Mouse (Mus musculus): ENCODE data around the gene S100a6.

DNA sequence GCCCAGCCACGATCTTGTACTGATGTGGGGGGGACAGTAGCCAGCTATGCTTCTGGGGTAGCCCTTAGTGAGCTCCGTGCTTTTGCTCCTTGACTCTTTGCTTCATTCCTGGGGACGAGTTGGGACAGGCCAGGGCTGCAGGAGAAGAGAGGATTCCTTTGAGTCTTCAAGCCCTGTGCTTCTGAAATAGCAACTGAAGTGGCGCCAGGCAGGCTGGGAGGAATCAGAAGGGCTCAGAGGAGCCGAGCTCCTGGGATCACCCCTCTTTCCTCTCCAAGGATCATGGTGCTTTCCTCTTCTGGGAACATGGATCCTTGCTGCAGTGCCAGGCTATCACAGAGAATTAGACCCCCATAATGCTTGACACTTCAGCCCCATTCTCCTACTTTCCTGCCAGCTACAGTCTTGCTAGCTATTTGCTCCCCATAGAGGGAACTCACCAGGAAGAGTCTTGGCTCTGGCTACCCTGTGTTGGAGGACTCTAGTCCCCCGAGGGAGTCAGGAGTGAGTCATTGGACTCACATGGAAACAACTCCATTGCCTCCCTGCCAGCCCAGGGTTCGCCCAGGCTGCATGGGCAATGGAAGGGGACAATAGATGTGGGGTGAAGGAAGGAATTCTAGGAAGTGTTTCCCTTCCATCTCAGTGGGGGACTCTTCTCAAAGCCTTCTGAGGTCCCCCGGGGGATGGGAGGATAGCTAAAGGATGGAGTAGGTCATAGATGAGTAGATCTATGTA, 12.1 kb upstream of the S100a6 start:
- TF ChIP-seq NANOG (IDR thresholded peaks at IDR 0.05; ENCODE audit: borderline replicate concordance, low read length): no peak
- no peak for TF ChIP-seq CTCF (conservative IDR thresholded peaks at IDR 0.05; ENCODE audit: low read length)
- TF ChIP-seq POU5F1 (IDR thresholded peaks at IDR 0.05; ENCODE audit: borderline replicate concordance, low read length): no peak
